Mouse (Mus musculus): ENCODE results near the gene Vgll4. TPM values are rescaled to one million over a fixed set of nuclear protein-coding genes. Genes with fewer than 3 reads are reported as not detected.

Gene Vgll4
- total and polyA plus RNA-seq, 3 experiments, result 55.2 to 76.3 (median 57.5) TPM

DNA sequence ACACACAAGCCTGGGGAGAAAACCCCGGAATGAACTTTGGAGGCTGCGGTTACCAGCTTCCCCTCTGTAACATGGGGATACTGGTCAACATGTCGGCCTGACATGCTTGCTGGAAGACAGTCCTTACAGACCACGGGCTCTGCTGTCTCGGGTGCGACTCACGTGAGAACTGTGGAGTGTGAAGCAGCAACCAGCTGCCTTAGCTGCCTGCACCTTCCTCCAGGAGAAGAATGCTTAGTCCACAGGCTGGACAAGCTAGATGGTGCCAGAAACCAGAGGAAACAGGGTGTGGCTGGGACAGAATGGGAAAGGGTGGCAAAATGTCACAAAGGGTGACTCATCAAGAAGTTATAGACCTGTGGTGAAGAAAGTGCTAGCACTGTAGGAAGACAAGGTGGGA lies 129.8 kb downstream of the Vgll4 start:
- DNase-seq, result peak; percentile 30

DNA sequence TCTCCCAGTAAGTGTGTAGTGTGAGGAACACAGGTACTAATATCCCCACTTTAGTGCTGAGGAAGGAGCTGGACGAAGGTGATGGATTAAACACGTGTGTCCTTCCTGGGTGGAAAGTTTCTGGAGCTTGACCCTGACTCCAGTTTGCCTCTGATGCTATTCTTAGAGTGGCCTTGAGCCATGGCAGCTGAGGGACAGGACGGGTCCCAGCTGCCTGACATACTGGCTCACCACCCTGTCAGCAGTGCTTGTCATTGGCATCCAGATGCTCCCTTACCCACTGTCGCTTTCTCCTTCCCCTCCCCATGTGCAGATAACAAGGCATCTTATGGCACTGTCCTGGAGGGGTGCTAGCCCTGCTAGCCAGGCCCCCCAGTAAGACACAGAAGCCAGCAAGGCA lies 130.9 kb downstream of the Vgll4 start:
- DNase-seq, result peak; percentile 65

GRCm38 (mm10) chr6:114836433-114836832 lies 133.4 kb downstream of the Vgll4 start:
- no peak for DNase-seq

DNA sequence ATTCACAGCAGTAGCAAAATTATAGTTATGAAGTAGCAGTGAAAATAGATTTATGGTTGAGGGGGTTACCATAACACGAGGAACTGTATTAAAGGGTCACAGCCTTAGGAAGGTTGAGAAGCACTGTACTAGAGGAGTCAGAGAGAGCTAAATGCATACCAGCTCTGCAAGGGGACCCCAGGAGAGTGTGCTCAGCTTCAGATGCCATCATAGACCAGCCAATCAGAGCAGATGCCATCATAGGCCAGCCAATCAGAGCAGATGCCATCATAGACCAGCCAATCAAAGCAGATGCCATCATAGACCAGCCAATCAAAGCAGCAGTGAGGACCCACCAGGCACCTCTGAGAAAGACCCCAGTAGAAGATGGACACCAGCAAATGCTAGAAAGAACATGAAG lies 134.0 kb downstream of the Vgll4 start:
- no peak for DNase-seq

DNA sequence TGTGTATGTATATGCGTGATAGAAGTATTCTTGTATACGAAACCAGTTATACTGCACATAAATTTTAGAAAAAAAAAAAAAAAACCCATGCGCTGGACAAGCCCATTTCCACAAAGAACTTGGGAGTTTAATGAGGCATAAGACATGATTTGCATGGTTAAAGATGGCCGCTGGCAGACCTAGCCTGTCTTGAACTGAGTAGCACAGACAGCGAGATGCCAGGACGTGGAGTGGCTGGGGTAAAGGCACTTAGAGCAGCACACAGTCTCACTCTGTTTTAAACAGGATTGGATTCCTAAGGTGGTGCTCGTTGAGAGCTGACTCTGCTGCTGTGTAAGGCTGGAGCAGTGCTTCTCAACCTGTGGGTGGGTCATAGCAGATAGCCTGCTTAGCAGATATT lies 134.4 kb downstream of the Vgll4 start:
- no peak for DNase-seq

- DNase-seq, result no peak
Observed at GRCm38 (mm10) chr6:114833791-114834346, 135.9 kb downstream of the Vgll4 start.

GRCm38 (mm10) chr6:114833058-114833685 lies 136.6 kb downstream of the Vgll4 start:
- peak; percentile 49 for DNase-seq

- DNase-seq, result no peak
Observed at GRCm38 (mm10) chr6:114831807-114832206, 138.0 kb downstream of the Vgll4 start.

GRCm38 (mm10) chr6:114829660-114830438 lies 139.9 kb downstream of the Vgll4 start:
- no peak for DNase-seq

GRCm38 (mm10) chr6:114826889-114827288 lies 142.9 kb downstream of the Vgll4 start:
- DNase-seq, result no peak

DNA sequence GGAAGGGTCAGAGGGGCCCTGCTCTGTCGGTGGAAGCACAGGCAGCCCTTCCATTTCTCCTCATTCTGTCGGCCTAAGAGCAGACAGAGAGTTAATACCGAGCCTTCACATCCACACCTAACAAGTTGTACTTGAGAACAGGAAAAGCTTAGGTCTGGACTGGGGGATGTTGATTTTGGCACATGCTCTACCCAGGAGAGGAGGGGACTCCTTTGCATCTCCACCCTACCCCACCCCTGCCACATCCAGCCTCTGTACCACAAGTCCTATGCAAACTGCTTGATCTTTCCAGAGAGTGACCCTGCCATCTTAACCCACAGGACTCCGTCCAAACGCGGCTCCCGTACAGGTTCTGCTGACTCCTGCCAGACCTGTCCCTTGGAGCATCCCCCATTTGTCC lies 148.1 kb downstream of the Vgll4 start:
- DNase-seq, result no peak

- no peak for DNase-seq
Observed at GRCm38 (mm10) chr6:114819971-114820481, 149.8 kb downstream of the Vgll4 start.

- peak; percentile 41 for DNase-seq
Observed at GRCm38 (mm10) chr6:114818471-114818870, 151.3 kb downstream of the Vgll4 start.

GRCm38 (mm10) chr6:114817948-114818347 lies 151.8 kb downstream of the Vgll4 start:
- no peak for DNase-seq

DNA sequence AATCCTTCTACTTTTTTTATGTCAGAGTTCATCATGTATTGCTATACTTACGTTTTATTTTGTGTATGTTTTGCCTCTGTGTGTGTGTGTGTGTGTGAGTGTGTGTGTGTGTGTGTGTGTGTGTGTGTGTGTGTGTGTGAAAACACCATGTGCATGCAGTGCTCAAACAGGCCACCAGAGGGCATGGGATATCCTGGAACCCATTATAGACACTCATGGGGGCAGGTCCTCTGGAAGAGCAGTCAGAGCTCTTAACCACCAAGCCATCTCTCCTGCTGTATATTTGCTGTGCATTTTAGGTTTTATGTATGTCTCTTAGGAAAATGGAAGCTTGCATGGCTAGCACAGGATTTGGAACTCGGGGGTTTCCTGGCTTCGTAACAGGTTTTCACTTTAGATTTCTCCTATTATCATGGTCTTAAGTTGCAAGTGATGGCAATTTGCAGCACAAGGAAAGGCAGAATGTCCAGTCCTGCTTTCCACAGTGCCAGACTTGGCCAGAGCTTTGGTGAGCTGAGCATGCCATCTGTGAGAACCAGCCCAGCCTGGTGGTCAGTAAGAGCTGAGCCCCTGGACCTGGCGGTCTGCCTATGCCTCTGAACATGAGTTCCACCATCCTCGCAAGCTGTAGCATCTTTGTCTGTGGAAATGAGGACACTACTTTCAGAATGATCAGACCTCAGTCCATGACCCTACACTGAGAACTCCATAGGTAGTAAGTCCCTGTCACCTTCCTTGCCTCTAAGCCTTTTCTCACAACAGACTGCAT lies 154.7 kb downstream of the Vgll4 start:
- no peak for DNase-seq

GRCm38 (mm10) chr6:114814199-114814881 lies 155.5 kb downstream of the Vgll4 start:
- DNase-seq, result no peak

DNA sequence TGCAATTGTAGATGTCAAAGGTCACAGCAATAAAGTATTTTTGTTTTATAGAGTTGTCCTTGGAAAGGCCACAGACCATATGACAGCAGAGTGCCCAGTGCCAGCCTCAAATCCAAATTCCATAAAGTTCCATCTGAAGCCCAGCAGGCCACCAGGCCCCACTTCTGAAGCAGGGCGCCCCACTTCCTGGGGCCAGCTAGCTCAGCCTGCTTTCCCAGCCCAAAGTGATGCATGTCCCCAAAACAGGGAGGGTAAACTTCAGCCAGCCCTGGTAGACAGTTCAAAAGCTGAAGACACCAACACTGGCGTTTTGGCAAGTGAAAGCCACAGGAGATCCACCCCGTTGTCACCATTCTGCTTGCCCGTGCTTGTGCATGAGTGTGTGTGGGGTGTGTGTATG lies 157.0 kb downstream of the Vgll4 start:
- DNase-seq, result peak; percentile 48

DNA sequence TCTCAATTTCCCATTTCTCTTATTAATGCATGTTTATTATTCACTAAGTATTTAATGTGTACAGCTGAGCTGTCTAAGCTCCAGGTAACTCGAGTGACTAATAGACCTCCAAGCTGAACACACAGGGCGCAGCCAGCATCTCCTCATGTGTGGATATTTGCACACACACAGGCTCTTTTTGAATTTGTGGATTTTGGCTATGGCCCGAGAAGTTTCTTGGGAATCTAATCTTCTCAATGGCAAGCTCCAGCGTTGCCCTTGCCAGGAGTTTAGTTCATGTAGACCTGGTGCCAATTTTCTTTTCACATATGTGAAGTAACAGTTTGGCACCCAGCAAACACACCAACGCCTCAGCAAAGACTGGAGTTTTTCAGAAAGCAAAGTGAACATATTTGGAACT lies 157.5 kb downstream of the Vgll4 start:
- DNase-seq, result peak; percentile 64
